25 mouse cellular contexts compared by ENCODE assay signal in the genomic region with DNA sequence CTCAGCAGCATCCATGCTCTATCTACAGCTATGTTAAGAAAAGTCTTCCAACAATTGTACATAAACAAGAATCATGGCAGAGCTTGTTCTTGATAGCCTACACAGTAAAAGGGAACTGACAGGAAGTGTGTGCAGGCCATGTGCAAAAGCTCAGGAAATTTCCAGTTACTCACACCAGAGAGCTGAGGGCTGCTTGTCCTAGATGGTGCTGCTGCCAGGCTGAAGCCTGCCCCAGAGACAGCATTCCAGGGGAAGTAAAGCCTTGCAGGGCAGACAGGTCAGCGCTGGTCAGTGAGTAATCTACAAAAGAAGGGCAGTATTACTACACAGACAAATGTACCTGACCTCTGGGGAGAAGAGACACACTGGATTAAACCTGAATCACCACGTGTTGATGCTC. TPM values are rescaled to one million over a fixed set of nuclear protein-coding genes. Genes with fewer than 3 reads are reported as not detected.
DNase-seq lines count a peak whose midpoint lies in the region; ATAC-seq and TF ChIP-seq lines count a peak whose summit lies in the region.
"Had no signal": no experiment of that assay in that cellular context is flagged by ENCODE, and none has a peak within 500 bp of the region (broad histone marks: within the 10 kb centered on the region; RNA-seq: fewer than 3 reads in every experiment).

No protein-coding gene starts in this region.

- no peaks in the 10 kb centered on the region for H3K27me3 ChIP-seq in heart, embryonic 14.5 days (ENCODE audit: control insufficient read depth, insufficient read depth, low read length)
- no peaks in the 10 kb centered on the region for H3K27me3 ChIP-seq in intestine, postnatal 0 days (replicated peaks; ENCODE audit: control insufficient read depth, insufficient read depth, low read length)
- H3K27me3 ChIP-seq in intestine, embryonic 16.5 days (replicated peaks; ENCODE audit: control insufficient read depth, insufficient read depth, low read length), result no peaks in the 10 kb centered on the region
- no peaks in the 10 kb centered on the region for H3K27me3 ChIP-seq in thymus, adult 2 months (ENCODE audit: control insufficient read depth, insufficient read depth, low read length)
- H3K27me3 ChIP-seq: embryonic facial prominence, embryonic 12.5 days; embryonic facial prominence, embryonic 15.5 days; hindbrain, embryonic 13.5 days; intestine, embryonic 15.5 days had no signal

- no peak overlapping the region for H3K4me3 ChIP-seq in heart, embryonic 14.5 days (ENCODE audit: control insufficient read depth in 1 of 2, insufficient read depth in 1 of 2, low read depth in 1 of 2, low read length in 2 of 2)
- H3K4me3 ChIP-seq in intestine, postnatal 0 days (ENCODE audit: low read depth, low read length), result no peak overlapping the region
- no peak overlapping the region for H3K4me3 ChIP-seq in intestine, embryonic 16.5 days (ENCODE audit: low read length)
- H3K4me3 ChIP-seq in brown adipose tissue, adult 24 weeks (ENCODE audit: insufficient read depth, low read depth, low read length), result no peak overlapping the region
- H3K4me3 ChIP-seq in cortical plate, adult 2 months (ENCODE audit: insufficient read depth, low read length), result no peak overlapping the region
- H3K4me3 ChIP-seq in thymus, adult 2 months (ENCODE audit: control insufficient read depth, insufficient read depth, low read length), result no peak overlapping the region
- H3K4me3 ChIP-seq: embryonic facial prominence, embryonic 12.5 days; embryonic facial prominence, embryonic 15.5 days; gastrocnemius, adult 2 months; heart, embryonic 10.5 days; hindbrain, embryonic 10.5 days; hindbrain, embryonic 13.5 days; intestine, embryonic 15.5 days had no signal

- H3K4me2 ChIP-seq in heart, embryonic 14.5 days (ENCODE audit: low read length), result no peak overlapping the region
- no peak overlapping the region for H3K4me2 ChIP-seq in intestine, postnatal 0 days (replicated peaks; ENCODE audit: low read depth)
- H3K4me2 ChIP-seq in intestine, embryonic 16.5 days (ENCODE audit: low read depth, low read length), result no peak overlapping the region
- H3K4me2 ChIP-seq: embryonic facial prominence, embryonic 12.5 days; embryonic facial prominence, embryonic 15.5 days; hindbrain, embryonic 13.5 days; intestine, embryonic 15.5 days had no signal

- no peak for TF ChIP-seq POLR2A in cortical plate, adult 2 months (IDR thresholded peaks at IDR 0.05; ENCODE audit: extremely low read depth, insufficient read depth, low read length)
- TF ChIP-seq POLR2A in thymus, adult 2 months (IDR thresholded peaks at IDR 0.05; ENCODE audit: control insufficient read depth, extremely low read depth, insufficient read depth, low read length, poor library complexity), result no peak

- DNase-seq in heart, postnatal 36 days, result no peak
- no peak for DNase-seq in thymus, adult 2 months
- no peak for DNase-seq in ovary, adult 18-20 months (ENCODE audit: low spot score)
- DNase-seq: adrenal gland, adult 2 months; adrenal gland, postnatal 25 days; cerebellum, adult 9-10 months; cerebellum, postnatal 14 days; forebrain, postnatal 0 days; gastrocnemius, adult 2 months; gastrocnemius, postnatal 14 days; heart, adult 18-20 months had no signal

- H3K4me1 ChIP-seq in heart, embryonic 14.5 days (ENCODE audit: control insufficient read depth in 2 of 2, insufficient read depth in 2 of 2, low read length in 2 of 2), result peaks cover 9 to 34% of the 10 kb centered on the region in 2 experiments
- no peaks in the 10 kb centered on the region for H3K4me1 ChIP-seq in intestine, postnatal 0 days (replicated peaks; ENCODE audit: control insufficient read depth, insufficient read depth, low read length)
- H3K4me1 ChIP-seq in intestine, embryonic 16.5 days (ENCODE audit: control insufficient read depth, insufficient read depth, low read length), result no peaks in the 10 kb centered on the region
- H3K4me1 ChIP-seq in brown adipose tissue, adult 24 weeks (ENCODE audit: control insufficient read depth, insufficient read depth, insufficient read length, low read length), result peaks cover 23% of the 10 kb centered on the region
- H3K4me1 ChIP-seq in cortical plate, adult 2 months (ENCODE audit: control insufficient read depth, insufficient read depth, low read length), result peaks cover 3% of the 10 kb centered on the region; the same call in 1 of the 2 replicates
- H3K4me1 ChIP-seq in thymus, adult 2 months (replicated peaks; ENCODE audit: control insufficient read depth, insufficient read depth, low read length), result peaks cover 5% of the 10 kb centered on the region
- H3K4me1 ChIP-seq: embryonic facial prominence, embryonic 12.5 days; embryonic facial prominence, embryonic 15.5 days; heart, embryonic 10.5 days; hindbrain, embryonic 10.5 days; hindbrain, embryonic 13.5 days; intestine, embryonic 15.5 days had no signal

- no peaks in the 10 kb centered on the region for H3K9me3 ChIP-seq in heart, embryonic 14.5 days (ENCODE audit: control insufficient read depth, low read length)
- H3K9me3 ChIP-seq in intestine, postnatal 0 days (ENCODE audit: control insufficient read depth), result no peaks in the 10 kb centered on the region
- no peaks in the 10 kb centered on the region for H3K9me3 ChIP-seq in intestine, embryonic 16.5 days (ENCODE audit: control insufficient read depth, low read length)
- H3K9me3 ChIP-seq: embryonic facial prominence, embryonic 12.5 days; embryonic facial prominence, embryonic 15.5 days; heart, embryonic 10.5 days; hindbrain, embryonic 10.5 days; hindbrain, embryonic 13.5 days; intestine, embryonic 15.5 days had no signal

- peak overlapping the region in 1 of 2 experiments; percentile 27; a peak in 2 of 4 replicates for H3K27ac ChIP-seq in heart, embryonic 14.5 days (replicated peaks in 1 of 2; ENCODE audit: control insufficient read depth in 1 of 2, insufficient read depth in 1 of 2, low read depth in 2 of 2, low read length in 2 of 2)
- 0 out of 2 replicates have a peak overlapping the region, but pooled peaks have one; percentile 7 for H3K27ac ChIP-seq in intestine, postnatal 0 days (ENCODE audit: low read depth, low read length)
- H3K27ac ChIP-seq in intestine, embryonic 16.5 days (ENCODE audit: low read length), result no peak overlapping the region
- peak overlapping the region; percentile 68 for H3K27ac ChIP-seq in brown adipose tissue, adult 24 weeks (replicated peaks; ENCODE audit: low read depth, low read length)
- H3K27ac ChIP-seq in cortical plate, adult 2 months (ENCODE audit: insufficient read depth, low read length), result peak overlapping the region; percentile 24; the same call in 1 of the 2 replicates
- H3K27ac ChIP-seq in thymus, adult 2 months (ENCODE audit: control insufficient read depth, insufficient read depth, low read length), result no peak overlapping the region
- H3K27ac ChIP-seq: embryonic facial prominence, embryonic 12.5 days; embryonic facial prominence, embryonic 15.5 days; gastrocnemius, adult 2 months; heart, embryonic 10.5 days; hindbrain, embryonic 10.5 days; hindbrain, embryonic 13.5 days; intestine, embryonic 15.5 days had no signal

- H3K9ac ChIP-seq in heart, embryonic 14.5 days (ENCODE audit: low read length), result no peak overlapping the region
- no peak overlapping the region for H3K9ac ChIP-seq in intestine, postnatal 0 days (ENCODE audit: low read depth, low read length)
- no peak overlapping the region for H3K9ac ChIP-seq in intestine, embryonic 16.5 days (ENCODE audit: low read depth, low read length)
- H3K9ac ChIP-seq: embryonic facial prominence, embryonic 12.5 days; embryonic facial prominence, embryonic 15.5 days; forebrain, postnatal 0 days; hindbrain, embryonic 13.5 days; intestine, embryonic 15.5 days had no signal

- WGBS in heart, embryonic 14.5 days, result 66% methylated on average over 2 of the region's 2 CpGs
- 91% methylated on average over 2 of the region's 2 CpGs for WGBS in intestine, postnatal 0 days
- WGBS in intestine, embryonic 16.5 days, result 93% methylated on average over 2 of the region's 2 CpGs
- 98% methylated on average over 2 of the region's 2 CpGs for WGBS in thymus, adult 2 months

- intact Hi-C loops in heart, postnatal 36 days (cut with DNase I), result no loop called here

- no peak for TF ChIP-seq CTCF in intestine, postnatal 0 days (IDR thresholded peaks at IDR 0.05; ENCODE audit: low read depth)
- TF ChIP-seq CTCF in cortical plate, adult 2 months (IDR thresholded peaks at IDR 0.05; ENCODE audit: extremely low read depth, insufficient read depth, low read length), result no peak
- no peak for TF ChIP-seq CTCF in thymus, adult 2 months (IDR thresholded peaks at IDR 0.05; ENCODE audit: borderline replicate concordance, control insufficient read depth, extremely low read depth, insufficient read depth, low read length, poor library complexity)

- peak; percentile 24; the same call in 1 of the 2 replicates for ATAC-seq in heart, embryonic 14.5 days (ENCODE audit: insufficient number of reproducible peaks, insufficient read depth, low FRiP score, low read depth)
- no peak for ATAC-seq in intestine, postnatal 0 days
- no peak for ATAC-seq in intestine, embryonic 16.5 days
- ATAC-seq: CD4-positive, CD25-positive, alpha-beta regulatory T cell, adult 4 months; forebrain, embryonic 14.5 days; forebrain, postnatal 0 days; hindbrain, embryonic 16.5 days; intestine, embryonic 15.5 days had no signal

- H3K36me3 ChIP-seq in heart, embryonic 14.5 days (ENCODE audit: control insufficient read depth, insufficient read depth, low read length), result peaks cover 89% of the 10 kb centered on the region
- peaks cover 49% of the 10 kb centered on the region for H3K36me3 ChIP-seq in intestine, postnatal 0 days (ENCODE audit: control insufficient read depth, insufficient read depth)
- peaks cover 10% of the 10 kb centered on the region; the same call in 1 of the 2 replicates for H3K36me3 ChIP-seq in intestine, embryonic 16.5 days (ENCODE audit: control insufficient read depth, insufficient read depth, low read length)
- H3K36me3 ChIP-seq in thymus, adult 2 months (ENCODE audit: control insufficient read depth, insufficient read depth, low read length), result peaks cover 72% of the 10 kb centered on the region

RNA-seq across cellular contexts. Expression of a gene that starts 14.0 kb away (rescaled TPM):
- 12.3 and 13.8 TPM in 2 replicates for polyA plus RNA-seq in heart, embryonic 14.5 days (2014; fragmentation: Nextera tagmentation; extraction: Ambion mirVana)
- total RNA-seq in heart, postnatal 36 days (2021), result 10 to 100 TPM; 15.3 to 17.8 TPM
- polyA plus RNA-seq in intestine, postnatal 0 days (2015; fragmentation: Nextera tagmentation; extraction: Ambion mirVana), result 9.3 and 9.6 TPM in 2 replicates
- polyA plus RNA-seq in intestine, embryonic 16.5 days (2015; fragmentation: Nextera tagmentation; extraction: Ambion mirVana), result 11.5 and 11.8 TPM in 2 replicates
- polyA plus RNA-seq in brown adipose tissue, adult 24 weeks (2012; ENCODE audit: insufficient read depth, insufficient read length, missing spikeins), result 3.2 and 3.9 TPM in 2 replicates
- polyA plus RNA-seq in cortical plate, adult 2 months (2012; rRNA removed), result 55.7 and 55.8 TPM in 2 replicates
- 9.3 and 10.3 TPM in 2 replicates for polyA plus RNA-seq in thymus, adult 2 months (2012; rRNA removed)

Comparison
In these comparisons a context has a peak if more than half of its experiments do, and no peak if none do; other contexts are left out.
1. H3K27ac ChIP-seq: peak in intestine, postnatal 0 days (single experiment), brown adipose tissue, adult 24 weeks (single experiment) and cortical plate, adult 2 months (single experiment); none in intestine, embryonic 16.5 days (single experiment) and thymus, adult 2 months (single experiment).